Mouse (Mus musculus): Measurements from ENCODE around the gene U2af1l4. TPM values are rescaled to one million over a fixed set of nuclear protein-coding genes. Genes with fewer than 3 reads are reported as not detected.

U2af1l4 gene
- polyA plus RNA-seq, 1 experiment, result 72.3 TPM

- TF ChIP-seq E2F4 (IDR thresholded peaks at IDR 0.05; ENCODE audit: insufficient read depth) (no peak), MYOD1 (IDR thresholded peaks at IDR 0.05; ENCODE audit: control insufficient read depth in 1 of 3, insufficient read length in 2 of 3, low read depth in 2 of 3) (no peak), USF1 (IDR thresholded peaks at IDR 0.05; ENCODE audit: low read depth) (no peak), SRF (IDR thresholded peaks at IDR 0.05; ENCODE audit: control insufficient read depth, insufficient read length, low read depth) (no peak), MAX (IDR thresholded peaks at IDR 0.05; ENCODE audit: low read depth) (no peak), TCF3 (IDR thresholded peaks at IDR 0.05; ENCODE audit: insufficient read length, low read depth) (no peak), MYOG (IDR thresholded peaks at IDR 0.05; ENCODE audit: control insufficient read depth in 1 of 3, insufficient read depth in 1 of 3, insufficient read length in 2 of 3, low read depth in 2 of 3) (no peak), REST (IDR thresholded peaks at IDR 0.05; ENCODE audit: insufficient read depth, insufficient read length) (no peak), TCF12 (IDR thresholded peaks at IDR 0.05; ENCODE audit: insufficient read depth, poor library complexity, severe bottlenecking) (no peak), POLR2AphosphoS2 (IDR thresholded peaks at IDR 0.05; ENCODE audit: insufficient read length, low read depth) (no peak), POLR2A (IDR thresholded peaks at IDR 0.05; ENCODE audit: insufficient read length, low read depth) (no peak), CEBPB (IDR thresholded peaks at IDR 0.05; ENCODE audit: insufficient read depth, poor library complexity, severe bottlenecking) (no peak)
- Histone ChIP-seq H3K79me2 (ENCODE audit: control insufficient read depth, insufficient read depth) (peaks cover 2% of the 10 kb centered on the region), H3K4me2 (ENCODE audit: low read depth) (no peak overlapping the region), H3K36me3 (ENCODE audit: control insufficient read depth, insufficient read depth) (peaks cover 21% of the 10 kb centered on the region), H3K27me3 (ENCODE audit: control insufficient read depth, insufficient read depth, insufficient read length) (no peaks in the 10 kb centered on the region), H3ac (ENCODE audit: control insufficient read depth, insufficient read length) (no peak overlapping the region), H3K4me3 (no peak overlapping the region)
Observed at GRCm38 (mm10) chr7:30614454-30614853, 51.4 kb downstream of the U2af1l4 start.

Other genes starting within 250 kb of the U2af1l4 start
- gene Syne4, start 248.5 kb upstream of the U2af1l4 start, polyA plus RNA-seq (2012; fragmentation: generic; extraction: Trizol), result 1.2 TPM
- gene E130208F15Rik, start 241.6 kb upstream of the U2af1l4 start, polyA plus RNA-seq (2012; fragmentation: generic; extraction: Trizol), result 4.0 TPM
- gene Sdhaf1, start 239.4 kb upstream of the U2af1l4 start, polyA plus RNA-seq (2012; fragmentation: generic; extraction: Trizol), result 13.6 TPM
- gene Lrfn3, start 200.5 kb upstream of the U2af1l4 start, polyA plus RNA-seq (2012; fragmentation: generic; extraction: Trizol), result 0.66 TPM
- gene Tyrobp, start 149.5 kb upstream of the U2af1l4 start, polyA plus RNA-seq (2012; fragmentation: generic; extraction: Trizol), result not detected
- not detected for gene Hcst, start 143.4 kb upstream of the U2af1l4 start, polyA plus RNA-seq (2012; fragmentation: generic; extraction: Trizol)
- 0.07 TPM for gene Nfkbid, start 141.6 kb upstream of the U2af1l4 start, polyA plus RNA-seq (2012; fragmentation: generic; extraction: Trizol)
- gene Aplp1, start 117.8 kb upstream of the U2af1l4 start, polyA plus RNA-seq (2012; fragmentation: generic; extraction: Trizol), result 0.26 TPM
- not detected for gene Kirrel2, start 105.6 kb upstream of the U2af1l4 start, polyA plus RNA-seq (2012; fragmentation: generic; extraction: Trizol)
- 0.43 TPM for gene Nphs1, start 105.0 kb upstream of the U2af1l4 start, polyA plus RNA-seq (2012; fragmentation: generic; extraction: Trizol)
- gene Prodh2, start 69.7 kb upstream of the U2af1l4 start, polyA plus RNA-seq (2012; fragmentation: generic; extraction: Trizol), result not detected
- gene Arhgap33, start 28.2 kb upstream of the U2af1l4 start, polyA plus RNA-seq (2012; fragmentation: generic; extraction: Trizol), result 8.7 TPM
- gene Hspb6, start 11.1 kb upstream of the U2af1l4 start, polyA plus RNA-seq (2012; fragmentation: generic; extraction: Trizol), result 27.8 TPM
- gene Proser3, start 11.0 kb upstream of the U2af1l4 start, polyA plus RNA-seq (2012; fragmentation: generic; extraction: Trizol), result 3.8 TPM
- 55.3 TPM for gene Lin37, start 3.5 kb upstream of the U2af1l4 start, polyA plus RNA-seq (2012; fragmentation: generic; extraction: Trizol)
- gene Gm49396, start within 50 bp of the U2af1l4 start, polyA plus RNA-seq (2012; fragmentation: generic; extraction: Trizol), result 1.0 TPM
- gene Psenen, start 326 bp downstream of the U2af1l4 start, polyA plus RNA-seq (2012; fragmentation: generic; extraction: Trizol), result 169 TPM
- gene Igflr1, start 2.1 kb downstream of the U2af1l4 start, polyA plus RNA-seq (2012; fragmentation: generic; extraction: Trizol), result 0.66 TPM
- gene Kmt2b, start 25.4 kb downstream of the U2af1l4 start, polyA plus RNA-seq (2012; fragmentation: generic; extraction: Trizol), result 12.9 TPM
- 0.11 TPM for gene Zbtb32, start 35.6 kb downstream of the U2af1l4 start, polyA plus RNA-seq (2012; fragmentation: generic; extraction: Trizol)
- 0.59 TPM for gene Upk1a, start 49.5 kb downstream of the U2af1l4 start, polyA plus RNA-seq (2012; fragmentation: generic; extraction: Trizol)
- 1,108 TPM for gene Cox6b1, start 62.9 kb downstream of the U2af1l4 start, polyA plus RNA-seq (2012; fragmentation: generic; extraction: Trizol)
- not detected for gene Etv2, start 72.6 kb downstream of the U2af1l4 start, polyA plus RNA-seq (2012; fragmentation: generic; extraction: Trizol)
- 124 TPM for gene Rbm42, start 87.0 kb downstream of the U2af1l4 start, polyA plus RNA-seq (2012; fragmentation: generic; extraction: Trizol)
- gene Haus5, start 101.7 kb downstream of the U2af1l4 start, polyA plus RNA-seq (2012; fragmentation: generic; extraction: Trizol), result 8.4 TPM
- not detected for gene Pmis2, start 108.3 kb downstream of the U2af1l4 start, polyA plus RNA-seq (2012; fragmentation: generic; extraction: Trizol)
- gene 2200002J24Rik, start 135.6 kb downstream of the U2af1l4 start, polyA plus RNA-seq (2012; fragmentation: generic; extraction: Trizol), result not detected
- gene Atp4a, start 148.9 kb downstream of the U2af1l4 start, polyA plus RNA-seq (2012; fragmentation: generic; extraction: Trizol), result not detected
- 241 TPM for gene Tmem147, start 166.2 kb downstream of the U2af1l4 start, polyA plus RNA-seq (2012; fragmentation: generic; extraction: Trizol)
- 0.05 TPM for gene Gapdhs, start 180.4 kb downstream of the U2af1l4 start, polyA plus RNA-seq (2012; fragmentation: generic; extraction: Trizol)
- gene Sbsn, start 188.2 kb downstream of the U2af1l4 start, polyA plus RNA-seq (2012; fragmentation: generic; extraction: Trizol), result 0.79 TPM
- gene Dmkn, start 200.5 kb downstream of the U2af1l4 start, polyA plus RNA-seq (2012; fragmentation: generic; extraction: Trizol), result not detected
- gene Krtdap, start 224.6 kb downstream of the U2af1l4 start, polyA plus RNA-seq (2012; fragmentation: generic; extraction: Trizol), result not detected

Data from myocyte (in vitro differentiated cells).